Mouse (Mus musculus) C2C12 (cell line): ENCODE measurements around the gene Gm49318.

ENCODE experiments used
- CEBPB ChIP-seq: IDR thresholded peaks from one replicate; pipeline ENCODE4 v1.6.1; 2011; ENCODE audit warnings: low read depth, mild to moderate bottlenecking, control low read depth, moderate library complexity
- CTCF ChIP-seq: IDR thresholded peaks from one replicate; pipeline ENCODE4 v1.5.1; 2011; ENCODE audit not compliant: control insufficient read depth, insufficient read depth, insufficient read length
- MAX ChIP-seq: IDR thresholded peaks from one replicate; pipeline ENCODE4 v1.6.1; 2011; ENCODE audit warnings: mild to moderate bottlenecking, control low read depth
- MYOD1 ChIP-seq: IDR thresholded peaks from one replicate; pipeline ENCODE4 v1.6.1; 2011; ENCODE audit warnings: low read depth; ENCODE audit not compliant: control insufficient read depth, insufficient read length
- USF1 ChIP-seq: IDR thresholded peaks from one replicate; pipeline ENCODE4 v1.6.1; 2011; ENCODE audit warnings: low read depth, mild to moderate bottlenecking, control low read depth, moderate library complexity

DNA sequence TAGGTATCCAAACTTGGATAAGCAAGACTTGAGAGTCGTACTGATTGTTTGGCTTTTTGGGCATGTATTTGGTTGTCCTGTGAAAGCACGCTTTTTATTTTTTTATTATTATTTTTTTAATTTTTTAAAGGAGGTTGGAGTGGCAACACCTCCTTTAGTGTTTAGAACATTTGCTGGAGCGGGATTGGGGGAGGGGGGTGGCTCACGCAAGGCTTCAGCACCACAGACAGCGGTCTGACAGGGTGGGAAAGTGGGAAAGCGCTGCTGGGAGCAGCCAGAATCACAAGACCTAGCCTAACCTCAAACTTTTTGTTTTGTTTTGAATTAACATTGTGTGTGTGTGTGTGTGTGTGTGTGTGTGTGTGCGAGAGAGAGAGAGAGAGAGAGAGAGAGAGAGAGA lies 17.4 kb downstream of the Gm49318 start:
- TF ChIP-seq CTCF (no peak), USF1 (no peak), MAX (no peak), MYOD1 (no peak), CEBPB (no peak)
